Mouse (Mus musculus) monocyte, adult 59 days (primary cell): ENCODE measurements around the gene Gm17190. TPM values are rescaled to one million over a fixed set of nuclear protein-coding genes. Genes with fewer than 3 reads are reported as not detected.

Experiments
- total RNA-seq, 2 experiments: library from RNA; stranded (reverse); gene quantifications; one replicate each; pipeline ENCODE4 v1.2.4; 2023

Gm17190 gene
- total RNA-seq = not detected

DNA sequence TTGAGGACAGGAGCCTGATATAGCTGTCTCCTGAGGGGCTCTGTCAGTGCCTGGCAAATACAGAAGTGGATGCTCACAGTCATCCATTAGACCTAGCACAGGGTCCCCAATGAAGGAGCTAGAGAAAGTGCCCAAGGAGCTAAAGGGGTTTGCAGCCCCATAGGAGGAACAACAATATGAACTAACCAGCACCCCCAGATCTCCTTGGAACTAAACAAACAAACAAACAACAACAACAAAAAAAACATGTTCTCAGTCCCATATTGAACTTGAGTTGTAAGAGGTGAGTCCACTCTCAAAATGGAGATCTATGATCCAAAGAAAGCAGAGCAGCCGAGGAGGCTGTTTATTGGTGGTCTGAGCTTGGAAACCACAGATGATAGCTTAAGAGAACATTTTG lies at the start of gene Gm17190:
Gene Gm17190 (plus strand): TSS at position 301 of the 400 bp plus-strand sequence.

DNA sequence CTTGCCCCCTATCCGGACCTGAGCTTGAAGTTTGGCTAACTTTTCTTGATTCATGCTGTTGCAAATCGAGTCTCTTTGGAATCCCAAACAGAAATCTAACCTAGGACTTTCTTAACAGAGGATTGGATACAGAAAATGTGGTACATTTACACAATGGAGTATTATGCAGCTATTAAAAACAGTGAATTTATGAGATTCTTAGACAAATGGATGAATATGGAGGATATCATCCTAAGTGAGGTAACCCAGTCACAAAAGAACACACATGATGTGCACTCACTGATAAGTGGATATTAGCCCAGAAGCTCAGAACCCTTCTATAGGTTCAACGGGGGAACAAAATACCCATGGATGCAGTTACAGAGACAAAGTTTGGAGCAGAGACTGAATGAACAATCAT lies 578 bp upstream of the Gm17190 start, which contains the start of gene Gm20075:
Gene Gm20075 (minus strand): TSS at position 101 of the 400 bp plus-strand sequence.

DNA sequence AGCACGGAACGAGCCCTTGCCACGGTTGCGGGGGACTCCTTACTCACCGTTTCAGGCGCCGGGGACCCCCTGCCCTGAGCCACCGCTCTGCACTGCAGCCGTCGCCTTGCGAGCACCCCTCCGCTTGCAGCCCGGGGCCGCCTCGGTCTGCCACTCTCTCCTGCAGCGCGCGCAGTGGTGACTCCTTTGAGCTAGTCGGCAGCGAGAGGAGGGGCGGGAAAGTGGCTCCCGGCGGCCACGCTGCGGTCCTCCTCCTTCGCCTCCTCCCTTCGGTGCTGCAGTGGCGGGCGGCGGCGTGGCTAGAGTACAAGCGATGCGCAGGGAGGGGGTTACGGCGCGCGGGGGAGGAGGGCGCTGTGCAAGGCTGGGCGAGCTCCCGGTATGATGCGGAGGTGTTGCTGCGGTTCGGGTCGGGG lies 50.6 kb downstream of the Gm17190 start, which contains the start of gene Sv2c:
Gene Sv2c (minus strand): TSS at position 177 of the 416 bp plus-strand sequence.

Other genes with a start within 250 kb of the Gm17190 start
- gene Iqgap2, start 190.1 kb upstream of the Gm17190 start, total RNA-seq = 10 to 100 TPM; 55.7 to 72.2 TPM
- 1 to 10 TPM; 6.0 TPM for gene Gm20075, start 678 bp upstream of the Gm17190 start, total RNA-seq
- not detected for gene Sv2c, start 50.5 kb downstream of the Gm17190 start, total RNA-seq